Mouse (Mus musculus) splenic B cell, adult 2 months (primary cell): ENCODE data around the gene Asna1.
A peak's percentile ranks its signal among the peaks of the same experiment; 100 is the strongest.

Experiments used
- DNase-seq: peaks from one replicate; pipeline ENCODE4 v3.0.0-alpha.2; 2011; ENCODE audit warnings: low read depth, low spot score
- H3K27me3 ChIP-seq: 2 replicates; pipeline ENCODE4 v1.6.1; 2012; ENCODE audit warnings: mild to moderate bottlenecking, low read length, moderate library complexity, mixed read lengths; ENCODE audit not compliant: control insufficient read depth, poor library complexity, insufficient read depth, severe bottlenecking
- H3K36me3 ChIP-seq: 2 replicates; pipeline ENCODE4 v1.6.1; 2012; ENCODE audit warnings: mild to moderate bottlenecking, low read length, moderate library complexity, mixed read lengths; ENCODE audit not compliant: control insufficient read depth, poor library complexity, insufficient read depth, severe bottlenecking

Gene Asna1

DNA sequence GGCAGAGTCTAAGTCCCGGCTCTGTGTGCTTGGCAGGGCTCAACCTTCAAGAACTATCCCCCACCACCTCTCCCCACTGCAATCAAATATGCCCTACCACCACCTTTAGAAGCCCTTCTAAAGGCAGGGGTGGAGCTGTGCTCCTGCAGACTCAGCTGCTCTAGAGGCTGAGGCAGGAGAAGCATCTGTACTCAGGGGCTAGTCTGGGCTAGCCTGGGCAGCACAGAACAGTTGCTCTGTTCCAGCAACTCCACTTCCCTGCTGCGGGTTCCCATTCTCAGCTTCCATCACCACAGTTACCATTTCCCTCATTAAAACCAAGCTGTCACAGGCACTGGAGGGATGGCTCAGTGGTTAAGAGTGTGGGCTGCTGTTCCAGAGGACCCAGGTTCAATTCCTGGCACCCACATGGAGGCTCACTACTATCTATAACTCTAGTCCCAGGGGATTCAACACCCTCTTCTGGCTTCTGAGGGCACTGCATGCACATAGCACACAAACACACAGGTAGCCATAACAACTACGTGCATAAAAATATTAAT is 3.5 kb downstream of the Asna1 start:
- no peaks in the 10 kb centered on the region; the same call in none of the 2 replicates for H3K36me3 ChIP-seq
- DNase-seq, result peak; percentile 44
- no peaks in the 10 kb centered on the region for H3K27me3 ChIP-seq

DNA sequence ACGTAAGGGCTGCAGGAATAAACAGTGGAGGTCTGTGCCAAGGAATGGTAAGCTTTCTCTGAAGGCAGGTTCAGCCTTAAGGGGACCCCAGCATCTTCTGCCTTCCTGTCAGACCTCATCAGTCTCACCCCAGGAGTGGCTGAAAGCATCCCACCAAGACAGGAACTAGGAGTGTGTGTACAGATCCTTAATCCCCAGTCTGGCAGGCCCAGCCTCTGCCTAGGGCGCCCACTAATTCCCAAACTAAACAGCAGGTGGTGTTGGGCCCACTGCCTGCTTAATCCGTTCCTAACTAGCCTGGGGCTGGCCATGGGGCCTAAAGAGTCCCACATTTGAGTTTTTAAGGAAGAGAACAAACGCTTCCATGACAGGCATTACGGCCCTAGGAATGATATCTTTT is 7.9 kb downstream of the Asna1 start:
- no peaks in the 10 kb centered on the region; the same call in none of the 2 replicates for H3K36me3 ChIP-seq
- DNase-seq, result no peak
- H3K27me3 ChIP-seq, result no peaks in the 10 kb centered on the region

DNA sequence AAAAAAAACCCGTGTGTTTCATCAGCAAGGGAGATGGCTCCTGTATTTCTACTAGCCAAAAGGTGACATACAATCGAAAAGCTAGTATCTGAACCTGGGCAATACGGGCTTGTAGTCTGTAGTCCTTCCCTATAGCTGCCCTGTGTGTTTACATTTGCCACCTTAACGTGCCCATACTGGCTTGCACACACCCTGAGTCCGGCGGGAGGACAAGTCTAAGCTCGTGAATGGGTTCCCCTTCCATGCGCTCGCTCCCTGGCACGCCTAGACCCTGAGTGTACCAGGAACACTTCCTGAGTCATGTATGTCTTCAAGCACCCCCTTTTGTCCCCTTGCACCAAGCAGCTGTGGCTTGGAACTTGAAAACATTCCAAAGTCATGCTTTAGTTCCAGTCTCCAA is 8.4 kb downstream of the Asna1 start:
- Histone ChIP-seq H3K36me3 (no peaks in the 10 kb centered on the region; the same call in none of the 2 replicates), H3K27me3 (no peaks in the 10 kb centered on the region)
- DNase-seq, result no peak

DNA sequence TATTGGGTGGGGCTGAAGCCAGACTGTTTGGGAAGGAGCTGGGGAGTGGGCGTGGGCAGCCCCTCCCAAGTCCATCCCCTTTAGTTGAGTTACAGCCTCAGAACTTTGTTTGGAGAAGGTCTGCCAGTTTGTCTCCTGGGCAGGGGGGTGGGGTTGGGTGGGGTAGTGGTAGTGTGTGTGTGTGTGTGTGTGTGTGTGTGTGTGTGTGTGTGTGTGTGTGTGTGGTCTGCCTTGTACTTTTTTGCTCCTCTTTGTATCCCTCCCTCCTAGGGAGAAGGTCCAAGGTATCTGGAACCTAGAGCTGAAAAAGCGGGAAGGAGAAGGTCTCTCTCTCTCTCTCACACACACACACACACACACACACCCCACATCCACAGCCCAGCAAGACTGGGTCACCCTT is 10.7 kb downstream of the Asna1 start, which contains the start of gene Best2:
Gene Best2 (minus strand): TSS at position 101 of the 400 bp plus-strand sequence.
- no peak for DNase-seq
- no peaks in the 10 kb centered on the region for H3K27me3 ChIP-seq

DNA sequence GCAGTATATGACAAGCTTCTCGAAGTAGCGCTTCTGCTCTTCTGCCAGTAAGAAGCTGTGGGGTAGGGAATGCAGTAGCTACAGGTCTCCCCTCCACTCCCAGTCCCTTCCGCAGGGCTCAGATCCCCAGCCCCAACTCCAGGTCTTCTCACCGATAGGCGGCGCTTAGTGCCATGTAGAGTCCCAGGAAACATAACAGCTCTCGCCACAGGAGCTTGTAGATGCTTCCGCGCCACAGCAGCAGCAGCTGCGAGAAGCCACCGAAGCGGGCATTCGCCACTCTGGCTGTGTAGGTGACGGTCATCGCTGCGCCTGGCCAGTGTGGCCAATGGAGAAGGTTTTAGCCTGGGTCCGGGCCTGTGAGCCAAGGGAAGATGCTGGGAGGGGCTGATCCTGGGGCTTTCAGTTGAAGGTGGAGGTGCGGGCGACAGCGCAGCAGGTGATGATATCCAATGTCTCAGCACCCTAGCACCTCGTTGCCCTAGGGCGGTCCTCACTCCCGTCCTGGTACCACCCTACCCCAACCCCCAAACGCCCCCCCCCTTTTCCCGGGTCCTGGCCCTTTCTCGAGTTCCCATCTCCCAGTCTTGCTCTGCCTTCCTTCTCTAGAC is 11.7 kb downstream of the Asna1 start:
- Histone ChIP-seq H3K36me3 (no peaks in the 10 kb centered on the region; the same call in none of the 2 replicates), H3K27me3 (no peaks in the 10 kb centered on the region)
- DNase-seq, result peak; percentile 83

More for the DNA sequence above, 10.7 kb downstream of the Asna1 start, which contains the start of gene Best2:
- no peaks in the 10 kb centered on the region; the same call in none of the 2 replicates for H3K36me3 ChIP-seq

DNA sequence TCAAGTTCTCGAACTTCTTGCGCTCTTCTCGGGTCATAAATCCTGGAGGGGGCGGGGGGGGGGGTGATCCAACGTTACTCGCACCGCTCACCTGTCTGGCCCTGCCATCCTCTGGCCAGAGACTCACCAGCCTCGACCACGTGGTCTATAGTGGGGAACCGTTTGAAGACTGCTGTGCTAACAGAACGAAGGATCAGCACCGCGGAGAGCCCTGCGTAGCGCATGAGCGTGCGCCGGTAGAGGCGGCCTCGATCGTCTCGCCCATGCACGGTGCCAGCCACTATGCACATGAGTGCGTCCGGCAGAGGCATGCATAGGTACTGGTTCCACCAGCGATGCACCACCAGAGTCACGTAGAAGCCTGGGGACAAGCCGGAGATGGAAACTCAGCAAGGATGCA is 13.8 kb downstream of the Asna1 start:
- no peaks in the 10 kb centered on the region for H3K36me3 ChIP-seq

DNA sequence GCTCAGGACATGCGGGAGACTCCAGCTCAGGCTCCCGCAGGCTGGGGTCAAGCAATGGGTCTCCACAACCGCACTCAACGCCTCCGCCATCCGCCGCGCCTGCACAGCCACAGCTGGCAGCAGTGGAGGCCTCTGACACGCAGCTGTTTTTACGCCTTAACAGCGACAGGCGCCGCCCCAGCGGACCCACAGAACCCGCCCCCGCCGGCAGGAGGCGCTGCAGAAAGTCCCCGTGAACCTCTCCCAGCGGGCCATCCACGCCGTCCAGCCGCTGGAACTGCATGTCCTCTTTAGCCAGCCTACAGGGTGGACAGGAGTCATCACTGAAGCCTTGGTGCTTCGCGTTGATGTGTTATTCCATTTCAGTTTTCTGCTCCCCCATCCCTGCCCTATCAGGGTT is 17.4 kb downstream of the Asna1 start:
- DNase-seq, result peak; percentile 56
- Histone ChIP-seq H3K36me3 (no peaks in the 10 kb centered on the region), H3K27me3 (no peaks in the 10 kb centered on the region)

More for the DNA sequence above, 13.8 kb downstream of the Asna1 start:
- DNase-seq, result no peak
- no peaks in the 10 kb centered on the region for H3K27me3 ChIP-seq

DNA sequence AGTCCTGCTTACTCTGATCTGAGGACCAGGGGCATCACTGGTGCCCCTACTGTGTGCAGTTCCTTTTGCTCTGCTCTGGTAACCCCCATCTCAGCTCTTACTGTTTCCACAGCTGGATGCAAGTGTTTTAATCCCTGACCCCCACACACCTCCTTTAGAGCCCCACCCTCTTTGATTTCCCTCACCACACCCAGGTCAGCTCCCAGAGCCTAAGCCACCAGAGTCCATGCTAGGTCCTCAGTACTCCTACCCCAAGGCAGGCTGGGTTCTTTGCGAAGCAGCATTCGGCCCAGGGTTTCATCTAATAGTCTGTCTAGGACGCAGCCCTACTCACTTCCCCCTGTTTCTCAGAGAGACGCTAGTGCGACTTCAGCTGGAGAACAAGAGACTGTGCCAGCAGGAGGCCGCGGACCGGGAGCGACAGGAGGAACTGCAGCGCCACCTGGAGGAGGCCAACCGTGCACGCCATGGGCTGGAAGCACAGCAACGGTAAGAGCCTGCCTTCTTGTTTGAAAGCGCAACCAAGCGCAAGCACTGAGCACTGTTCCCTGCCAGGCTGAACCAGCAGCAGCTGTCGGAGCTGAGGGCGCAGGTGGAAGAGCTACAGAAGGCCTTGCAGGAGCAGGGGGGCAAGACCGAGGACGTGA is 27.3 kb downstream of the Asna1 start:
- DNase-seq, result peak; percentile 95
- H3K27me3 ChIP-seq, result no peaks in the 10 kb centered on the region
- H3K36me3 ChIP-seq, result no peaks in the 10 kb centered on the region

DNA sequence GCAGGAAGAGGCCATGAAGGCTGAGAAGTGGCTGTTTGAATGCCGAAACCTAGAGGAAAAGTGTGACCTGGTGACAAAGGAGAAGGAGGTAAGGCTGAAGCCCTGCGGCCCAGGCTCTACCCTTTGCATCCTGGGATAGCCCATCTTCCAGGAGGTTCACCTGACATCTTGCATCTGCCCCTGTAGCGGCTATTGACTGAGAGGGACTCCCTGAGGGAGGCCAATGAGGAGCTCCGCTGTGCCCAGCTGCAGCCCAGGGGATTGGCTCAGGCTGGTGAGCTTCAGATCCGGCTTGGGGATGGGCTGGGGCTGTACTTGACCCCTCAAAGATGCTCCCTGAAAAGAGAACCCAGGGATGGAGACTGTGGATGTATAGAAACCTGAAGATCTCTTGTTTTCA is 28.1 kb downstream of the Asna1 start:
- DNase-seq, result no peak
- no peaks in the 10 kb centered on the region for H3K27me3 ChIP-seq
- no peaks in the 10 kb centered on the region for H3K36me3 ChIP-seq

DNA sequence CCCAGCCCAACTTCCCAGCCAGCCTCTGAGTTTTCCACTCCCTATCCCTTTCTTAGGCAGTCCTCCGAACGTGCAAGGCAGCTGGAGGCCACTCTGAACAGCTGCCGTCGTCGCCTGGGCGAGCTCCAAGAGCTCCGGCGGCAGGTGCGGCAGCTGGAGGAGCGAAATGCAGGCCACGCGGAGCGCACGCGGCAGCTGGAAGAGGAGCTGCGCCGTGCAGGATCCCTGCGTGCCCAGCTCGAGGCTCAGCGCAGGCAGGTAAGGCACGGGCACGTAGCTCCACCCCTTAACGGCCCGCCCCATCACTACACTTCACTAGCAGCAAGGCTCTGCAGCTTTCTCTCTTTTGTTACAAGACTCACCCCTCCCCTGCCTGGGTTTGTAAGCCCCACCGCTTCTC is 29.4 kb downstream of the Asna1 start:
- Histone ChIP-seq H3K27me3 (no peaks in the 10 kb centered on the region), H3K36me3 (no peaks in the 10 kb centered on the region)
- no peak for DNase-seq

DNA sequence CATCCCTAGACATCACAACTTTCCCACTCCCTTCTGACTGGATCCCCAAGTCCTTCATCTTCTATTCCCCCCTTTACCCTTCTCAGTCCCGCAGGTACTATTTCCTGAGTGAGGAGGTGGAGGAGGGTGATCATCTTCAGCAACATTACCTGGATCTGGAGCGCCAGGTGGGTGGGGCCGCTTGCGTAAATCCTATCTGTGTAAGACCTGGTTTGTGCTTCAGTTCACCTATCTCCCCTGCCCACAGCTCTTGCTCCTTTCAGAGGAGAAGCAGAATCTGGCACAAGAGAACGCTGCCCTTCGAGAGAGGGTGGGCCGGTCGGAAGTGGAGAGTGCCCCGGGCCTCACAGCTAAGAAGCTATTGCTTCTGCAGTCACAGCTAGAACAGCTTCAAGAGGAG is 30.7 kb downstream of the Asna1 start:
- Histone ChIP-seq H3K27me3 (no peaks in the 10 kb centered on the region), H3K36me3 (no peaks in the 10 kb centered on the region)
- DNase-seq, result no peak

DNA sequence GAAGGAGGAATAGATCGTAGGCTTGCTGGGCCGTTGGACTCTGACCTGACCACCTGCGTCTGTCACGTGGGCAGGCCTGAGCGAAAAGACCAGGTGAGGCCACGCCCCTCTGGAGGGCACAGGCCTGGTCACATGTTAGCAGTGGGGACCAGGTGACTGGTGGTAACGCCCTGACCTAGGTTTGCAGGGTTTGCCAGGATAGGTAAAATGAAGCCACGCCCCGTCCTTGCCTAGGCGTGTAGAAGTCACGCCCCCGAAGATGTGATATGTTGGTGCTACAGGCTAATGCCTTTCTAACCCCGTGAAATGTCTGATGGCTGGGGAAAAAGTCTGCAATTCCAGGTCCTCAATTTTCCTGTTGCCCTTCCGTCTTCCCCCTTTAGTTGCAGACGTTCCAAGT is 34.2 kb downstream of the Asna1 start:
- no peaks in the 10 kb centered on the region for H3K27me3 ChIP-seq
- no peaks in the 10 kb centered on the region for H3K36me3 ChIP-seq
- peak; percentile 79 for DNase-seq

DNA sequence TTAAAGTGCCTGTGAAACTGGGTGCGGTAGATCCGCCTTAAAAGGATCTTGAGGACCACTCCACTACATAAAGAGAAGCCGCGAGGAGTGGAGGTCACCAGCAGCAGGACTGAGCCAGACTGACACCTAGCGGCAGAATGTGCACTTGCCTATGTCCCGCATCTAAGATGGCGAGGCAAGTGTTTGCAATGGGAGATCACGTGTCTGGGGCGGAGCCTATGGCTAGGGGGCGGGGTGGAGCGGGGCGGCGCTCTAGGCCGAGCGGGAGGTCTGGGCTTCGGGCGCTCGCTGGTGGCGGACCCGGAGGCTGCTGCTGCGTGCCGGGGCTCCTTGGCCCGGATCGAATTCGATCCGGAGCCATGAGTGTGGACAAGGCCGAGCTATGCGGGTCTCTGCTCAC is 34.7 kb downstream of the Asna1 start, which contains the start of gene Hook2:
Gene Hook2 (plus strand): TSS at position 255 of the 400 bp plus-strand sequence.
- Histone ChIP-seq H3K27me3 (no peaks in the 10 kb centered on the region), H3K36me3 (no peaks in the 10 kb centered on the region)
- DNase-seq, result peak; percentile 100

DNA sequence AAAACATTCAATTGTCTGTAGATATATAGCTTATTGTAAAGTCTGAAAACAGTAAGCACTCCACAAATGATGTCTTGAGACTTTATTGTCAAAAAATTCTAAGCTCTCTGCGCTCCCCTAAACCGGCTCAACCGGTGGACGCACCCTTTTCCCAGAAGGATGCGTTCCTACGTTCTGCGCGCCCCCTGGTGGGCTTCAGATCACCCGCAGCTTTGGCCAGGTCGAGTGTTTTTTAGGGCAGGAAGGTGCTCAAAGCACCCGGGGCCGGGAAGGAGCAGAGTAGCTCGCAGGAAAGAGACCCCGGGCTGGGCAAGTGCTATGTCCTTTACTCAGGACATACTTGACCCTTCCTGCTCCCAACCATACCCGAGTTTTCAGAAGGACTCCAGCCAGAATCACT is 35.3 kb downstream of the Asna1 start:
- no peaks in the 10 kb centered on the region for H3K27me3 ChIP-seq
- peak; percentile 90 for DNase-seq
- H3K36me3 ChIP-seq, result no peaks in the 10 kb centered on the region

DNA sequence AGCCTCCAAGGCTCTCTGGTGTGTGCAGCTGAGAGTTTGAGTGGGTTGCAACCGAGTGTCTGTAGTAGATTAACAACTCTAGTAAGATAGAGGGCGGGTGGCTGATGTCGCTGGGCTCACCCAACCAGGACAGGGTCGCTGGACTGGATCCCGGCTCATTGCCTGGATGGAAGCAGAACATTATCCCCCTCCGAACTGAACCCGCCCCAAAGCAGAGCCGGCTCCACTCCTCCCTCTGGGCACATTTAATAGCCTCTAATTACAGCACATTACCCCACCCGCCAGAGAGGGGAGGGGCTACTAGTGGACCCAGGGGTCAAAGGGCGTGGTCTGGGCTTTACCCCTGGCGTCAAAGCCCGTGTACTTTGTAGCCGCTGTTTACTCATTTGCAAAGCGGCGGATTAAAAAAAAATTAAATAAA is 35.8 kb downstream of the Asna1 start:
- no peaks in the 10 kb centered on the region for H3K27me3 ChIP-seq
- DNase-seq, result peak; percentile 48
- no peaks in the 10 kb centered on the region for H3K36me3 ChIP-seq
